Mouse (Mus musculus): Measurements from ENCODE around the gene 4930578G10Rik. TPM values are rescaled to one million over a fixed set of nuclear protein-coding genes. Genes with fewer than 3 reads are reported as not detected.
"Not testable (repeated sequence)": the region's sequence is repeated elsewhere in the genome, so short reads cannot be mapped to it uniquely, and the experiment has no call there.

Gene 4930578G10Rik
- not detected in 2 replicates for polyA plus RNA-seq (2014; fragmentation: Nextera tagmentation; extraction: Ambion mirVana)

GRCm38 (mm10) chr4:42735245-42735644 is at the start of gene 4930578G10Rik:
TSS of gene 4930578G10Rik (plus strand) at chr4:42735545.
- H3K9ac ChIP-seq (ENCODE audit: low read depth, low read length); H3K27ac ChIP-seq (ENCODE audit: low read depth, low read length); H3K4me3 ChIP-seq (ENCODE audit: low read depth, low read length); H3K4me2 ChIP-seq; H3K27me3 ChIP-seq (ENCODE audit: control insufficient read depth, insufficient read depth, low read length); ATAC-seq (replicated peaks; ENCODE audit: insufficient number of reproducible peaks, low FRiP score, low TSS enrichment); H3K36me3 ChIP-seq (ENCODE audit: control insufficient read depth, insufficient read depth, low read length); H3K4me1 ChIP-seq (ENCODE audit: control insufficient read depth, insufficient read depth, low read length); H3K9me3 ChIP-seq (replicated peaks; ENCODE audit: control insufficient read depth, low read length): not testable (repeated sequence)
- WGBS (ENCODE audit: insufficient replicate concordance), result no CpG with 5 or more reads among the region's 13 CpGs

GRCm38 (mm10) chr4:42756477-42756876 is 21.1 kb downstream of the 4930578G10Rik start, which contains the start of gene Ccl19:
TSS of gene Ccl19 (minus strand) at chr4:42756577.
- not testable (repeated sequence) for H3K4me3 ChIP-seq (ENCODE audit: low read depth, low read length); H3K9me3 ChIP-seq (replicated peaks; ENCODE audit: control insufficient read depth, low read length); H3K27ac ChIP-seq (ENCODE audit: low read depth, low read length); ATAC-seq (replicated peaks; ENCODE audit: insufficient number of reproducible peaks, low FRiP score, low TSS enrichment); H3K9ac ChIP-seq (ENCODE audit: low read depth, low read length); H3K4me2 ChIP-seq; H3K36me3 ChIP-seq (ENCODE audit: control insufficient read depth, insufficient read depth, low read length); H3K27me3 ChIP-seq (ENCODE audit: control insufficient read depth, insufficient read depth, low read length); H3K4me1 ChIP-seq (ENCODE audit: control insufficient read depth, insufficient read depth, low read length)
- no CpG with 5 or more reads among the region's 6 CpGs for WGBS (ENCODE audit: insufficient replicate concordance)

GRCm38 (mm10) chr4:42773893-42774292 is 38.5 kb downstream of the 4930578G10Rik start, which contains the start of gene Ccl21a:
TSS of gene Ccl21a (minus strand) at chr4:42773993.
- H3K4me3 ChIP-seq (ENCODE audit: low read depth, low read length); H3K4me1 ChIP-seq (ENCODE audit: control insufficient read depth, insufficient read depth, low read length); H3K27ac ChIP-seq (ENCODE audit: low read depth, low read length); ATAC-seq (replicated peaks; ENCODE audit: insufficient number of reproducible peaks, low FRiP score, low TSS enrichment); H3K36me3 ChIP-seq (ENCODE audit: control insufficient read depth, insufficient read depth, low read length); H3K9me3 ChIP-seq (replicated peaks; ENCODE audit: control insufficient read depth, low read length); H3K4me2 ChIP-seq; H3K27me3 ChIP-seq (ENCODE audit: control insufficient read depth, insufficient read depth, low read length); H3K9ac ChIP-seq (ENCODE audit: low read depth, low read length): not testable (repeated sequence)
- no CpG with 5 or more reads among the region's 5 CpGs for WGBS (ENCODE audit: insufficient replicate concordance)

GRCm38 (mm10) chr4:42853788-42854187 is 118.4 kb downstream of the 4930578G10Rik start, which contains the start of gene Fam205a1:
TSS of gene Fam205a1 (minus strand) at chr4:42853888.
- not testable (repeated sequence) for H3K4me3 ChIP-seq (ENCODE audit: low read depth, low read length); H3K9ac ChIP-seq (ENCODE audit: low read depth, low read length); H3K4me1 ChIP-seq (ENCODE audit: control insufficient read depth, insufficient read depth, low read length); H3K9me3 ChIP-seq (replicated peaks; ENCODE audit: control insufficient read depth, low read length); H3K27ac ChIP-seq (ENCODE audit: low read depth, low read length); H3K36me3 ChIP-seq (ENCODE audit: control insufficient read depth, insufficient read depth, low read length); ATAC-seq (replicated peaks; ENCODE audit: insufficient number of reproducible peaks, low FRiP score, low TSS enrichment); H3K27me3 ChIP-seq (ENCODE audit: control insufficient read depth, insufficient read depth, low read length); H3K4me2 ChIP-seq
- WGBS (ENCODE audit: insufficient replicate concordance), result 100% methylated on average over 1 of the region's 1 CpGs

- H3K27ac ChIP-seq (ENCODE audit: low read depth, low read length); H3K36me3 ChIP-seq (ENCODE audit: control insufficient read depth, insufficient read depth, low read length); H3K4me2 ChIP-seq; ATAC-seq (replicated peaks; ENCODE audit: insufficient number of reproducible peaks, low FRiP score, low TSS enrichment); H3K4me1 ChIP-seq (ENCODE audit: control insufficient read depth, insufficient read depth, low read length); H3K27me3 ChIP-seq (ENCODE audit: control insufficient read depth, insufficient read depth, low read length); H3K4me3 ChIP-seq (ENCODE audit: low read depth, low read length); H3K9me3 ChIP-seq (replicated peaks; ENCODE audit: control insufficient read depth, low read length); H3K9ac ChIP-seq (ENCODE audit: low read depth, low read length): not testable (repeated sequence)
- WGBS (ENCODE audit: insufficient replicate concordance), result 78% methylated on average over 1 of the region's 1 CpGs
Measured at GRCm38 (mm10) chr4:42856671-42857070, 121.3 kb downstream of the 4930578G10Rik start, which contains the start of gene Gm12394. TSS of gene Gm12394 (minus strand) at chr4:42856771.

GRCm38 (mm10) chr4:42860483-42860882 is 125.1 kb downstream of the 4930578G10Rik start:
- 75% methylated on average over 9 of the region's 9 CpGs for WGBS (ENCODE audit: insufficient replicate concordance)
- not testable (repeated sequence) for H3K9me3 ChIP-seq (replicated peaks; ENCODE audit: control insufficient read depth, low read length); H3K4me3 ChIP-seq (ENCODE audit: low read depth, low read length); ATAC-seq (replicated peaks; ENCODE audit: insufficient number of reproducible peaks, low FRiP score, low TSS enrichment); H3K27me3 ChIP-seq (ENCODE audit: control insufficient read depth, insufficient read depth, low read length); H3K4me2 ChIP-seq; H3K36me3 ChIP-seq (ENCODE audit: control insufficient read depth, insufficient read depth, low read length); H3K4me1 ChIP-seq (ENCODE audit: control insufficient read depth, insufficient read depth, low read length); H3K9ac ChIP-seq (ENCODE audit: low read depth, low read length)
- 0 out of 2 replicates have a peak overlapping the region, but pooled peaks have one; percentile 41 for H3K27ac ChIP-seq (ENCODE audit: low read depth, low read length)

- not testable (repeated sequence) for H3K4me1 ChIP-seq (ENCODE audit: control insufficient read depth, insufficient read depth, low read length); H3K27ac ChIP-seq (ENCODE audit: low read depth, low read length); H3K9me3 ChIP-seq (replicated peaks; ENCODE audit: control insufficient read depth, low read length); ATAC-seq (replicated peaks; ENCODE audit: insufficient number of reproducible peaks, low FRiP score, low TSS enrichment); H3K36me3 ChIP-seq (ENCODE audit: control insufficient read depth, insufficient read depth, low read length); H3K27me3 ChIP-seq (ENCODE audit: control insufficient read depth, insufficient read depth, low read length); H3K9ac ChIP-seq (ENCODE audit: low read depth, low read length); H3K4me3 ChIP-seq (ENCODE audit: low read depth, low read length)
- H3K4me2 ChIP-seq, result peak overlapping the region; percentile 34; the same call in 1 of the 2 replicates
- WGBS (ENCODE audit: insufficient replicate concordance), result 79% methylated on average over 4 of the region's 5 CpGs
Measured at GRCm38 (mm10) chr4:42863487-42863886, 128.1 kb downstream of the 4930578G10Rik start.

GRCm38 (mm10) chr4:42867390-42867789 is 132.0 kb downstream of the 4930578G10Rik start:
- no peak overlapping the region for H3K9ac ChIP-seq (ENCODE audit: low read depth, low read length)
- WGBS (ENCODE audit: insufficient replicate concordance), result 39% methylated on average over 3 of the region's 3 CpGs
- ATAC-seq (replicated peaks; ENCODE audit: insufficient number of reproducible peaks, low FRiP score, low TSS enrichment), result peak; percentile 85
- no peaks in the 10 kb centered on the region for H3K4me1 ChIP-seq (ENCODE audit: control insufficient read depth, insufficient read depth, low read length)
- no peaks in the 10 kb centered on the region for H3K9me3 ChIP-seq (replicated peaks; ENCODE audit: control insufficient read depth, low read length)
- no peak overlapping the region; the same call in 1 of the 2 replicates for H3K4me2 ChIP-seq
- H3K4me3 ChIP-seq (ENCODE audit: low read depth, low read length), result no peak overlapping the region
- no peaks in the 10 kb centered on the region for H3K36me3 ChIP-seq (ENCODE audit: control insufficient read depth, insufficient read depth, low read length)
- peak overlapping the region; percentile 68 for H3K27ac ChIP-seq (ENCODE audit: low read depth, low read length)
- H3K27me3 ChIP-seq (ENCODE audit: control insufficient read depth, insufficient read depth, low read length), result no peaks in the 10 kb centered on the region

GRCm38 (mm10) chr4:42868193-42868592 is 132.8 kb downstream of the 4930578G10Rik start:
- Histone ChIP-seq H3K27ac (ENCODE audit: low read depth, low read length) (no peak overlapping the region), H3K27me3 (ENCODE audit: control insufficient read depth, insufficient read depth, low read length) (no peaks in the 10 kb centered on the region), H3K4me3 (ENCODE audit: low read depth, low read length) (no peak overlapping the region), H3K4me2 (no peak overlapping the region), H3K9me3 (replicated peaks; ENCODE audit: control insufficient read depth, low read length) (no peaks in the 10 kb centered on the region), H3K4me1 (ENCODE audit: control insufficient read depth, insufficient read depth, low read length) (no peaks in the 10 kb centered on the region), H3K9ac (ENCODE audit: low read depth, low read length) (no peak overlapping the region), H3K36me3 (ENCODE audit: control insufficient read depth, insufficient read depth, low read length) (no peaks in the 10 kb centered on the region)
- ATAC-seq (replicated peaks; ENCODE audit: insufficient number of reproducible peaks, low FRiP score, low TSS enrichment), result no peak
- 79% methylated on average over 5 of the region's 5 CpGs for WGBS (ENCODE audit: insufficient replicate concordance)
